Mouse (Mus musculus) liver, embryonic 14.5 days (tissue): ENCODE results near the gene M6pr. TPM values are rescaled to one million over a fixed set of nuclear protein-coding genes. Genes with fewer than 3 reads are reported as not detected.

Experiments used
- ATAC-seq: fragments of 200-750 bp; cut with Nextera tagmentation; 2 replicates; pipeline ENCODE4 v1.8.0; 2017; ENCODE audit warnings: moderate number of reproducible peaks, mild to moderate bottlenecking, moderate library complexity; ENCODE audit not compliant: insufficient read depth
- DNase-seq, 3 experiments: peaks; one replicate each; pipeline ENCODE4 v3.0.0-alpha.2; 2012 to 2013; ENCODE audit warnings: low read depth in 3 of 3, low spot score in 3 of 3
- H3K27ac ChIP-seq: fragments of 300-500 bp; sonication (generic); 2 replicates; pipeline ENCODE4 v1.5.1; 2014; ENCODE audit warnings: moderate library complexity, mild to moderate bottlenecking, control low read depth, inconsistent platforms
- H3K27me3 ChIP-seq: fragments of 300-500 bp; sonication (generic); 2 replicates; pipeline ENCODE4 v1.6.1; 2014; ENCODE audit warnings: mild to moderate bottlenecking, low read length, moderate library complexity; ENCODE audit not compliant: control insufficient read depth, insufficient read depth
- H3K36me3 ChIP-seq: fragments of 300-500 bp; sonication (generic); replicated peaks from 2 replicates; pipeline ENCODE4 v1.6.1; 2014; ENCODE audit warnings: low read depth; ENCODE audit not compliant: control insufficient read depth, insufficient read depth
- H3K4me1 ChIP-seq, 2 experiments: fragments of 200-500 bp in 1 of 2; fragments of 300-500 bp in 1 of 2; sonication (generic) in 1 of 2; replicated peaks; 2 replicates each; pipeline ENCODE4 v1.6.1; 2012 to 2014; ENCODE audit warnings: antibody characterized with exemption in 1 of 2, inconsistent platforms in 1 of 2, low read length in 1 of 2; ENCODE audit not compliant: control insufficient read depth in 2 of 2, insufficient read depth in 2 of 2
- H3K4me2 ChIP-seq: fragments of 300-500 bp; sonication (generic); 2 replicates; pipeline ENCODE4 v1.6.1; 2014; ENCODE audit warnings: low read depth, mild to moderate bottlenecking, control low read depth, moderate library complexity
- H3K4me3 ChIP-seq, 2 experiments: fragments of 200-500 bp in 1 of 2; fragments of 300-500 bp in 1 of 2; sonication (generic) in 1 of 2; 2 replicates each; pipeline ENCODE4 v1.5.1; 2012 to 2014; ENCODE audit warnings: low read depth in 2 of 2, low read length in 2 of 2, mild to moderate bottlenecking in 2 of 2, control low read depth in 1 of 2, inconsistent platforms in 1 of 2, moderate library complexity in 1 of 2; ENCODE audit not compliant: insufficient read depth in 1 of 2
- H3K9ac ChIP-seq: fragments of 300-500 bp; sonication (generic); replicated peaks from 2 replicates; pipeline ENCODE4 v1.6.1; 2014; ENCODE audit warnings: mild to moderate bottlenecking, control low read depth, moderate library complexity
- H3K9me3 ChIP-seq: fragments of 300-500 bp; sonication (generic); 2 replicates; pipeline ENCODE4 v1.6.1; 2016; ENCODE audit warnings: low read length, mixed read lengths; ENCODE audit not compliant: control insufficient read depth
- CTCF ChIP-seq: IDR thresholded peaks from 2 replicates; pipeline ENCODE4 v1.5.1; 2016; ENCODE audit warnings: antibody characterized with exemption, low read depth, control low read depth
- EP300 ChIP-seq: IDR thresholded peaks from 2 replicates; pipeline ENCODE4 v1.6.1; 2016; ENCODE audit warnings: antibody characterized with exemption, low read depth
- WGBS: fragments of 180-500 bp; shearing (Covaris S2); extraction: QIAGEN DNeasy Blood & Tissue Kit; methylation state at CpG from one replicate; pipeline ENCODE4 v1.1.7; 2014; ENCODE audit not compliant: insufficient replicate concordance; 5-methylcytosine and 5-hydroxymethylcytosine counted together
- polyA plus RNA-seq, 2 experiments: library from polyadenylated mRNA; depleted of rRNA in 1 of 2; stranded (reverse) in 1 of 2; unstranded in 1 of 2; fragments of >200 nt; fragmentation: Nextera tagmentation in 1 of 2; extraction: Ambion mirVana in 1 of 2; gene quantifications; 2 replicates each; pipeline versions ENCODE4 v1.2.1 to v1.2.3; 2012 to 2014

The M6pr gene
- polyA plus RNA-seq, 2 experiments, result 48.1 to 84.2 TPM

GRCm38 (mm10) chr6:122284823-122285222 lies 23.7 kb upstream of the M6pr start:
- Histone ChIP-seq H3K9ac (no peak overlapping the region), H3K4me2 (no peak overlapping the region), H3K4me3 (no peak overlapping the region), H3K36me3 (no peaks in the 10 kb centered on the region), H3K4me1 (no peaks in the 10 kb centered on the region), H3K27me3 (no peaks in the 10 kb centered on the region), H3K9me3 (no peaks in the 10 kb centered on the region), H3K27ac (no peak overlapping the region)
- WGBS, result 40% methylated on average over 1 of the region's 1 CpGs
- DNase-seq, result no peak
- no peak for ATAC-seq
- TF ChIP-seq CTCF (no peak), EP300 (no peak)

GRCm38 (mm10) chr6:122288263-122288662 lies 20.3 kb upstream of the M6pr start:
- Histone ChIP-seq H3K9me3 (no peaks in the 10 kb centered on the region), H3K27me3 (no peaks in the 10 kb centered on the region), H3K36me3 (no peaks in the 10 kb centered on the region), H3K27ac (no peak overlapping the region), H3K4me2 (no peak overlapping the region), H3K4me3 (no peak overlapping the region), H3K4me1 (no peaks in the 10 kb centered on the region), H3K9ac (no peak overlapping the region)
- 31% methylated on average over 1 of the region's 1 CpGs for WGBS
- TF ChIP-seq EP300 (no peak), CTCF (peak; percentile 35; the same call in 1 of the 2 replicates)
- ATAC-seq (no peak), DNase-seq (no peak)

GRCm38 (mm10) chr6:122289313-122289712 lies 19.2 kb upstream of the M6pr start:
- Histone ChIP-seq H3K36me3 (no peaks in the 10 kb centered on the region), H3K4me1 (no peaks in the 10 kb centered on the region), H3K27ac (no peak overlapping the region), H3K9me3 (no peaks in the 10 kb centered on the region), H3K4me3 (no peak overlapping the region), H3K9ac (no peak overlapping the region), H3K4me2 (no peak overlapping the region), H3K27me3 (no peaks in the 10 kb centered on the region)
- WGBS, result 45% methylated on average over 1 of the region's 1 CpGs
- ATAC-seq (no peak), DNase-seq (no peak)
- TF ChIP-seq EP300, result no peak
- no peak for TF ChIP-seq CTCF

- no peak for DNase-seq
- no peak overlapping the region for H3K9ac ChIP-seq
- no peak overlapping the region for H3K4me3 ChIP-seq
- no peaks in the 10 kb centered on the region for H3K27me3 ChIP-seq
- ATAC-seq, result no peak
- H3K36me3 ChIP-seq, result no peaks in the 10 kb centered on the region
- 24% methylated on average over 3 of the region's 3 CpGs for WGBS
- H3K4me1 ChIP-seq, result no peaks in the 10 kb centered on the region
- no peaks in the 10 kb centered on the region for H3K9me3 ChIP-seq
- H3K27ac ChIP-seq, result no peak overlapping the region
- H3K4me2 ChIP-seq, result no peak overlapping the region
- TF ChIP-seq CTCF, result no peak
- no peak for TF ChIP-seq EP300
These were observed 18.3 kb upstream of the M6pr start for GRCm38 (mm10) chr6:122290253-122290652.

- H3K9ac ChIP-seq, result no peak overlapping the region
- DNase-seq (no peak), ATAC-seq (no peak)
- no peaks in the 10 kb centered on the region for H3K9me3 ChIP-seq
- no peak overlapping the region for H3K4me2 ChIP-seq
- no peaks in the 10 kb centered on the region for H3K4me1 ChIP-seq
- TF ChIP-seq CTCF, result no peak
- no peak for TF ChIP-seq EP300
- no peak overlapping the region for H3K4me3 ChIP-seq
- no peaks in the 10 kb centered on the region for H3K36me3 ChIP-seq
- H3K27ac ChIP-seq, result no peak overlapping the region
- WGBS, result 69% methylated on average over 2 of the region's 2 CpGs
- H3K27me3 ChIP-seq, result no peaks in the 10 kb centered on the region
These were observed 17.3 kb upstream of the M6pr start for GRCm38 (mm10) chr6:122291264-122291663.
